Mouse (Mus musculus): ENCODE measurements around the gene Hist1h2bq.
"Not testable (repeated sequence)": the region's sequence is repeated elsewhere in the genome, so short reads cannot be mapped to it uniquely, and the experiment has no call there.

GRCm38 (mm10) chr13:21786899-21787629 is 22.9 kb downstream of the Hist1h2bq start, which contains the start of the genes Hist1h2an and Hist1h2bp:
- TF ChIP-seq ZC3H11A (IDR thresholded peaks at IDR 0.05; ENCODE audit: low read depth, low read length); ETS1 (conservative IDR thresholded peaks at IDR 0.05; ENCODE audit: low read depth, low read length); SMC3 (IDR thresholded peaks at IDR 0.05; ENCODE audit: low read depth, low read length): not testable (repeated sequence)
- TF ChIP-seq CHD2 (IDR thresholded peaks at IDR 0.05; ENCODE audit: low read length) (peak; percentile 91), POLR2AphosphoS2 (IDR thresholded peaks at IDR 0.05; ENCODE audit: low read depth, low read length) (peak; percentile 3; the same call in 1 of the 2 replicates), POLR2A (IDR thresholded peaks at IDR 0.05; ENCODE audit: low read depth, low read length) (peak; percentile 87)
